Mouse (Mus musculus) olfactory bulb, adult 2 months (tissue): ENCODE measurements around the gene Cdc6.

Experiments
- CTCF ChIP-seq: fragments of 200-500 bp; IDR thresholded peaks from 2 replicates; pipeline ENCODE4 v1.5.1; 2012; ENCODE audit warnings: low read depth, mild to moderate bottlenecking, low read length, moderate library complexity; ENCODE audit not compliant: insufficient read depth
- POLR2A ChIP-seq: fragments of 200-500 bp; IDR thresholded peaks from 2 replicates; pipeline ENCODE4 v1.6.1; 2012; ENCODE audit warnings: mild to moderate bottlenecking, low read depth, low read length, moderate library complexity; ENCODE audit not compliant: insufficient read depth

DNA sequence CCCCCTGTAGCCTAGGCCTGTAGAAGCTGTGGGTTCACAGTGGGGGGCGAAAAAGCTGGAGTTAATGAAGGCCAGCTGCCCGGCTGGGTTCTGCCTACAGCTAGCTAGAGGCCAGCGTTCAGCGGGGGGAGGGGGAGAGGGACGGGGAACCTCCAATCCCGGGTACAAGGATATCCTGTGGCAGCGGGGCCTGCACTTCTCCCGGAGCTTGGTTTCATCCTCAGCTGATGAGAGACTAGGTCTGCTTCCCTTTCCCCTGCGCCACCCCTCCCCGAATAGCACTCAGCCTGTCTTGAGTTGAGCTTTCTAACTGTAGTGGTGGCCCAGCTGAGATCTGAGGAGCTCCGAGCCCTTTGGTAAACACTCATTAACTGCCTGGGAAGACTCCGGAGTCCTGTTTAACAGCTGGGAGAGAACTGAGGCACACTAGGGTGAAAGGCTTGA, 18.3 kb downstream of the Cdc6 start:
- TF ChIP-seq CTCF (no peak), POLR2A (no peak)
